Mouse (Mus musculus) embryonic facial prominence, embryonic 10.5 days (tissue): ENCODE data around the gene Tanc1. TPM values are rescaled to one million over a fixed set of nuclear protein-coding genes. Genes with fewer than 3 reads are reported as not detected.
"Not testable (repeated sequence)": the region's sequence is repeated elsewhere in the genome, so short reads cannot be mapped to it uniquely, and the experiment has no call there.

Experiments
- DNase-seq: peaks from one replicate; pipeline ENCODE4 v3.0.0-alpha.2; 2017; ENCODE audit warnings: low spot score
- H3K27ac ChIP-seq: fragments of 300-500 bp; sonication (generic); replicated peaks from 2 replicates; pipeline ENCODE4 v1.5.1; 2016; ENCODE audit warnings: mild to moderate bottlenecking
- H3K27me3 ChIP-seq: fragments of 300-500 bp; sonication (generic); replicated peaks from 2 replicates; pipeline ENCODE4 v1.6.1; 2016; ENCODE audit warnings: low read depth, mild to moderate bottlenecking; ENCODE audit not compliant: poor library complexity, severe bottlenecking
- H3K36me3 ChIP-seq: fragments of 300-500 bp; sonication (generic); replicated peaks from 2 replicates; pipeline ENCODE4 v1.6.1; 2016; ENCODE audit warnings: mild to moderate bottlenecking, moderate library complexity
- H3K4me1 ChIP-seq: fragments of 300-500 bp; sonication (generic); 2 replicates; pipeline ENCODE4 v1.6.1; 2016
- H3K4me3 ChIP-seq: fragments of 300-500 bp; sonication (generic); 2 replicates; pipeline ENCODE4 v1.5.1; 2016; ENCODE audit warnings: mild to moderate bottlenecking, moderate library complexity
- H3K9me3 ChIP-seq: fragments of 300-500 bp; sonication (generic); 2 replicates; pipeline ENCODE4 v1.6.1; 2016; ENCODE audit warnings: mild to moderate bottlenecking
- WGBS: fragments of 180-500 bp; shearing (Covaris S2); methylation state at CpG from one replicate; pipeline ENCODE4 v1.1.7; 2016; 5-methylcytosine and 5-hydroxymethylcytosine counted together
- polyA plus RNA-seq: library from polyadenylated mRNA; unstranded; fragments of >200 nt; fragmentation: Nextera tagmentation; extraction: Ambion mirVana; gene quantifications from 2 replicates; pipeline ENCODE4 v1.2.1, GENCODE M21; 2016

Gene Tanc1
- polyA plus RNA-seq, 1 experiment from 2014 or later: 41.2 TPM

DNA sequence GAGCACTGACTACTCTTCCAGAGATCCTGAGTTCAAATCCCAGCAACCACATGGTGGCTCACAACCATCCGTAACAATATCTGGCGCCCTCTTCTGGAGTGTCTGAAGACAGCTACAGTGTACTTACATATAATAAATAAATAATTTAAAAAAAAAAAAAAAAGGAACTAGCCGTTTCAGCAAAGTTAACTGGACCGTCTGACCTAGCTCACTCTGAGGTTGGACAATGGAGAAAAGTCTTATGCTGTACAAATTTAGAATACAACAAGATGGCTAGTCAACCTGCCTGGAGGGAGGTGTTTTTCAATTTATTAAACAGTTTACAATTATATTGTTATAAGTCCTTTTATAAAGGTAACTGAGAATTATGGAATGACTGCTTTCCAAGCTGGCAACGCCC is 240.0 kb downstream of the Tanc1 start:
- DNase-seq, H3K27ac ChIP-seq, H3K4me1 ChIP-seq, H3K4me3 ChIP-seq, H3K27me3 ChIP-seq, H3K9me3 ChIP-seq: not testable (repeated sequence)
- WGBS: 91% methylated on average over 5 of the region's 5 CpGs
- peaks cover 21% of the 10 kb centered on the region for H3K36me3 ChIP-seq

GRCm38 (mm10) chr2:59852916-59853315 is 241.1 kb downstream of the Tanc1 start:
- no peaks in the 10 kb centered on the region for H3K27me3 ChIP-seq
- H3K4me3 ChIP-seq: no peak overlapping the region
- no peaks in the 10 kb centered on the region for H3K9me3 ChIP-seq
- 83% methylated on average over 11 of the region's 11 CpGs for WGBS
- H3K4me1 ChIP-seq: no peaks in the 10 kb centered on the region; the same call in 1 of the 2 replicates
- H3K27ac ChIP-seq: peak overlapping the region; percentile 2; the same call in 1 of the 2 replicates
- H3K36me3 ChIP-seq: peaks cover 26% of the 10 kb centered on the region
- DNase-seq: no peak

DNA sequence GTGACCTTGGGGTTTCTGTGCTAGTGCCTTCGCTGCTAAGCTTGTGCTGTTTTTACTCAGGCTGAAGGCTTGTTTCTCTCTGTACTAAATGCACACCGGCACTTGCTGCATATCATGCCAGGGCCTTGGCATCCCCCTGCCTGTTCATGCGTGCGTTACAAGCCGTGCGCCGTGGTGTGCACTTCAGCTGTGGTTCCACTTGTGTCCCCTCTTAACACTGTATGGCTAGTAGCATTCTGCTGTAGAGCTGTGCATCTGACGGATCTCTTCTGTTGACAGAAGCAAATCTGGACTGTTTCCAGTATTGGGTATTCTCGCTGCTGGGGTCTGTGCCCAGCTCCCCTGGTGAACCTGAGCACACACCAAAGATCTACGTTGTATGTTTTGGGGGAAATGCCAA is 241.7 kb downstream of the Tanc1 start:
- Histone ChIP-seq H3K4me3 (no peak overlapping the region), H3K27me3 (no peaks in the 10 kb centered on the region), H3K4me1 (no peaks in the 10 kb centered on the region; the same call in 1 of the 2 replicates), H3K27ac (peak overlapping the region; percentile 2; the same call in 1 of the 2 replicates), H3K36me3 (peaks cover 28% of the 10 kb centered on the region), H3K9me3 (no peaks in the 10 kb centered on the region)
- DNase-seq: no peak
- 93% methylated on average over 10 of the region's 10 CpGs for WGBS

DNA sequence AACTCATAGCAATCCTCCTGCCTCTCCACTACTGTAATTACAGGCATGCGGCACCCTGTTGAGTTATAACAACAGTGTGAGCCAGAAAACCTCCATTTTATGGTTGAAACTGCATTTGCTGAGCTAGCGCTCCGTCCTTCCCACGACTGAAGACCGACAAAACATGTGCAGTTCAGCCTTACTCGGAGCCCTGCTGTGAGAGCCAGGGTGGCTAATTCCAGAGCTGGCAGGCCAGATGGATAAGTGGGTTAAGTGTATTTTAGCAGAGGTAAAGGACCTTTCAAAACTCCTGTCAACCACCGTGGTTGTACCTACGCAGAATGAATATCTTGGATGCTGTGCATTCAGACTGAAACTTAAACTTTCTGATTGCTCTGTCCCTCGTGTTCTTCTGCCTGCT is 242.5 kb downstream of the Tanc1 start:
- no peaks in the 10 kb centered on the region for H3K9me3 ChIP-seq
- no peak overlapping the region for H3K4me3 ChIP-seq
- H3K4me1 ChIP-seq: peaks cover 4% of the 10 kb centered on the region; the same call in 1 of the 2 replicates
- H3K27me3 ChIP-seq: no peaks in the 10 kb centered on the region
- peaks cover 28% of the 10 kb centered on the region for H3K36me3 ChIP-seq
- H3K27ac ChIP-seq: no peak overlapping the region
- DNase-seq: no peak
- WGBS: 92% methylated on average over 9 of the region's 9 CpGs

GRCm38 (mm10) chr2:59862618-59863017 is 250.8 kb downstream of the Tanc1 start:
- H3K27ac ChIP-seq: no peak overlapping the region
- 0 out of 2 replicates have a peak, but pooled peaks cover 6% of the 10 kb centered on the region for H3K4me1 ChIP-seq
- no peak overlapping the region for H3K4me3 ChIP-seq
- peaks cover 9% of the 10 kb centered on the region; the same call in 1 of the 2 replicates for H3K36me3 ChIP-seq
- DNase-seq: no peak
- H3K27me3 ChIP-seq: no peaks in the 10 kb centered on the region
- 86% methylated on average over 6 of the region's 6 CpGs for WGBS
- H3K9me3 ChIP-seq: no peaks in the 10 kb centered on the region

DNA sequence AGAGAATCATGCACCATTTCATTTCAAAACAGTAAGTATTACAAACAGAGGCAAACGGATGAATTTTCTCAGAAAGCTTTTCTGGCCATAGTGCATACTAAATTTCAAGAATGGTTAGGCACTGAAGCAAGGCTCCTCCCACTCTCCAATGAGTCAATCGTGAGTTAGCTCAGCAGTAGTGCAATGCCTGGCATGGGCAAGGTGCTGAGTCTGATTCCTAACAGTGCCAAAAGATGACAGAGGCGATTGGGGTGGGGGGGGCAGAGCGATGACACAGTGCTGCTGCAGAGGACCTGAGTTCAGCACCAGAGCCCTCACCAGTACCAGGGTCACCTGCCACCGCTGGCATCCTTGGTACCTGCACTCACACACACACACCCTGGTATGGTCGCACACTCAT is 258.7 kb downstream of the Tanc1 start:
- no peak for DNase-seq
- Histone ChIP-seq H3K27me3 (no peaks in the 10 kb centered on the region), H3K27ac (no peak overlapping the region), H3K36me3 (peaks cover 20% of the 10 kb centered on the region), H3K4me1 (no peaks in the 10 kb centered on the region), H3K9me3 (no peaks in the 10 kb centered on the region), H3K4me3 (no peak overlapping the region)
- 91% methylated on average over 6 of the region's 6 CpGs for WGBS

- WGBS: 93% methylated on average over 15 of the region's 15 CpGs
- H3K9me3 ChIP-seq: 0 out of 2 replicates have a peak, but pooled peaks cover 6% of the 10 kb centered on the region
- DNase-seq: no peak
Observed at GRCm38 (mm10) chr2:59876482-59876881, 264.6 kb downstream of the Tanc1 start.

GRCm38 (mm10) chr2:59877335-59877734 is 265.5 kb downstream of the Tanc1 start:
- H3K36me3 ChIP-seq: peaks cover 23% of the 10 kb centered on the region

More at GRCm38 (mm10) chr2:59876482-59876881, 264.6 kb downstream of the Tanc1 start:
- H3K27me3 ChIP-seq: no peaks in the 10 kb centered on the region
- H3K4me3 ChIP-seq: no peak overlapping the region
- H3K36me3 ChIP-seq: peaks cover 32% of the 10 kb centered on the region
- H3K4me1 ChIP-seq: 0 out of 2 replicates have a peak, but pooled peaks cover 3% of the 10 kb centered on the region
- no peak overlapping the region for H3K27ac ChIP-seq

GRCm38 (mm10) chr2:59878221-59878620 is 266.4 kb downstream of the Tanc1 start:
- H3K4me3 ChIP-seq: no peak overlapping the region
- H3K36me3 ChIP-seq: peaks cover 16% of the 10 kb centered on the region
- 77% methylated on average over 19 of the region's 19 CpGs for WGBS
- 0 out of 2 replicates have a peak, but pooled peaks cover 6% of the 10 kb centered on the region for H3K9me3 ChIP-seq
- DNase-seq: no peak
- no peak overlapping the region for H3K27ac ChIP-seq
- H3K4me1 ChIP-seq: peaks cover 6% of the 10 kb centered on the region; the same call in 1 of the 2 replicates
- H3K27me3 ChIP-seq: no peaks in the 10 kb centered on the region

More at GRCm38 (mm10) chr2:59877335-59877734, 265.5 kb downstream of the Tanc1 start:
- H3K4me1 ChIP-seq: peaks cover 6% of the 10 kb centered on the region; the same call in 1 of the 2 replicates
- H3K9me3 ChIP-seq: 0 out of 2 replicates have a peak, but pooled peaks cover 6% of the 10 kb centered on the region
- no peak for DNase-seq
- 86% methylated on average over 4 of the region's 4 CpGs for WGBS
- no peaks in the 10 kb centered on the region for H3K27me3 ChIP-seq
- no peak overlapping the region for H3K27ac ChIP-seq
- no peak overlapping the region for H3K4me3 ChIP-seq

DNA sequence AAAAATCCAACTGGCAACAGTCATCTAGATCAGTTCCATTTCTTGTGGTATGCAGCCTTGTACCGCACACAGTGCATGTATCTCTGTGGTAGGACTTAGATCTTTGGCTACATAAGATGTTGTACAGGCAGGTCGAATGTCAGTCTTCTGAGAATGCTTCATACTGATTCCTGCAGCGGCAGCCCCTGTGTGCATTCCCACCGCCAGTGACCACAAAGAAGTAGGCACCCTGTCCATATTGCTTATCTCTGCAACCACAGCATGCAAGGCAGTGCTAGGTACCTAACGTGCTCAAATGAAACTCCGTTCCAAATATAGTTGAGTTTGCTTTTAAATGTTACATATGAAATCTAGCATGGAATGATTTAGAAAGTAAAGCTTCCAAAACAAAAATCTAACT is 269.6 kb downstream of the Tanc1 start:
- no peak for DNase-seq
- WGBS: 83% methylated on average over 6 of the region's 6 CpGs
- Histone ChIP-seq H3K4me3 (peak overlapping the region; percentile 83), H3K9me3 (0 out of 2 replicates have a peak, but pooled peaks cover 6% of the 10 kb centered on the region), H3K36me3 (peaks cover 14% of the 10 kb centered on the region), H3K4me1 (peaks cover 6% of the 10 kb centered on the region; the same call in 1 of the 2 replicates), H3K27ac (peak overlapping the region; percentile 90; the same call in 1 of the 2 replicates), H3K27me3 (no peaks in the 10 kb centered on the region)

DNA sequence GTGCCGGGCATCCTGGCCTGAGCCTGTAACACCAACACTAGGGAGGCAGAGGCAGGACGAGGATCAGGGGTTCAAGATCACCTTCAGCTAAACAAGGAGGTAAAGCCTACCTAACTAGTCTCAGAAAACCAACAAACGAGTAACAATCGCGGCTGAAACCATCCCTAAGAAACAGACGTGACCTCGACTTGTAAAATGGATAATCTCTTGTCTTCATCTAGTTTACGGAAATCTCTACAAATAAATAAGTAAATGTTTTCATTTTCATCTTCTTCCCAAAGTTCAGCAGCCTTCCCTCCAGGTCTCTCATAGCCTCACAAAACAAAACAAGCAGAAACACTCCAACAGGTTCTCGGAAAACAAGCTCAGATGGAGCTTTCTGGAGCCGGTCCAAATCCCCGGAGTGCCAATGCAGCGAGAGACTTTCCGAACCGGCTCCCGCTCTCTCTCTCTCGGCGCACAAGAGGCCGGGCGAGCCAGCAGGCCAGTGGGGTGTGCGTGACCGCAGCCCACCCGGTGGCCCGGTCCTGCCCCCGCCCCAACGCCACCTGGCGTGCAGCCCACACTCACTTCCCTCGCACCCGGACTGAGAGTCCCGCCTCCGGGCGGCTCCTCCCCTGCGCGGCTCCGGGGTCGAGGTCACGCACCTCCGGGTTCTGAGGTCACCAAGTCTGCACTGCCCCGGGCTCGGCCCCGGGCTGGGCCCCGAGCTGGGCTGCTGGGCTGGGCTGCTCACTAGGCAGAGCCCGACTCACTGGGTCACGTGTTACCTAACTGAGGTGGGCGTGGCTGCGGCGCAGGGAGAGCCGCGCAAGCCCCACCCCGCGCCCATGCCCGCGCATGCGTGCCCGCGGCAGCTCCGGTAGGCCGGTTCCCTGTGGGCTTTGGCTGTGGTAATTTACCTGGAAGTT is 270.2 kb downstream of the Tanc1 start, which contains the start of gene Wdsub1:
Gene Wdsub1, minus strand, starts transcription at position 761 of the 911 bp plus-strand sequence.
- Histone ChIP-seq H3K9me3 (0 out of 2 replicates have a peak, but pooled peaks cover 6% of the 10 kb centered on the region), H3K27ac (peak within 1 kb of the TSS; percentile 90), H3K4me1 (peaks cover 6% of the 10 kb centered on the region; the same call in 1 of the 2 replicates), H3K27me3 (no peaks in the 10 kb centered on the region), H3K4me3 (peak within 1 kb of the TSS; percentile 83), H3K36me3 (peaks cover 14% of the 10 kb centered on the region)
- DNase-seq: peak; percentile 94
- 6% methylated on average over 57 of the region's 57 CpGs for WGBS

DNA sequence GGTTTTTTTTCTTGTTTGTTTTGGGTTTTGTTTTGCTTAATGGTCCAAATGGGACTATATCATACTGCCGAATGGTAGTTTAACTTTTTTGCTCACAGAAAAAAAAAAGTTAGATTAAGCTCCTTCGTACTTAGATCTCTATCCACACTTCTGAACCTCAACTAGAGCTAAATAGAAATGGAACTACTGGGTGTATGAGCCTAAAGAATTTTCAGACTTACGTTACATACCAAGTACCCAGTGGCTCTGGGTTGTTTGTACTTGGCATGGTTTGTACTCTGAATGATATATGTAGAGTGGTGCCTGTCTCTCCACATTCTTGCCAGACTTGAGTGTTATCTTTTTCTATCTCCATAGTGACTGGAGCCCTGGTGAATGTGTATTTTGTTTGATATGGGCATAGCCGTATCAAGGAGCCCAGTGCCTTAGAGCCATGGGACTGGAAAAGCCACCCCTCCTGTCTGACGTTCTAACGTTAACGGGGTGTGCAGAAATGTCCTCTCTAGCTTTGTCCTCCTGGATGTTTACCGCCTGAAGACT is 271.0 kb downstream of the Tanc1 start:
- no peak for DNase-seq
- Histone ChIP-seq H3K27ac (no peak overlapping the region; the same call in 1 of the 2 replicates), H3K9me3 (0 out of 2 replicates have a peak, but pooled peaks cover 6% of the 10 kb centered on the region), H3K4me1 (peaks cover 6% of the 10 kb centered on the region; the same call in 1 of the 2 replicates), H3K27me3 (no peaks in the 10 kb centered on the region), H3K36me3 (peaks cover 14% of the 10 kb centered on the region), H3K4me3 (peak overlapping the region; percentile 83)
- 74% methylated on average over 8 of the region's 8 CpGs for WGBS
